Mouse (Mus musculus): ENCODE measurements at regions not wholly inside any gene's neighbourhood (a gene's known extent, or its start where the extent isn't known, plus 50 kb on each side); places are given as distances from the start of the nearest gene placed in this dataset.

DNA sequence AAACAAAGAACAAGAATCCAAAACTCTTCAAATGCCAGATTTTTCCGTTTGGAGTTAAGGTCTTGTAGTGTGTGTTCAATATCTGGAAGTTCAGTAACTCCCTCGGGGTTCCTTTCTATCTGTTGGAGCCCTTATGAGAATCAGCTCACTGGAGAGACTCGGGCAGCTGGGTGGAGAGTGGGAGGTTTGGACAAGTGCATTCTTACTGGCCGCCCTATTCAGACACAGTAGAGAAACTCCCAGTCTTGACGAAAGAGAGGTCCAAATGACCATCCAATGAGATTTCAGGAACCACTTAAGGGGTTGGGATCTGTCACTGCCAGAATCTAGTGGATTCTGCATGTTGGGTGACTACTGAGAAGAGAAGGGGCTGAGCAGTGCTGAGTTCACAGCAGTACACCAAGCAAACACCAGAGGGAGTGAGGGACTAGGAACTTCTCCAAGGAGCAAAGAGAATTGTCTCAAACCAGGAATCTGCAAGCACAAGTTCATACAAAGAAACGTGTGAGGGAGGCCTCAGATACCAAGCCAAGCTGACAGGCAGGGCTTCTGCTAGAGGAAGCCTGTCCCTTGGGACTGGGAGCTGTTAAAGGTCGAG, 310.0 kb upstream of the Magi2 start:
- peak; percentile 52 for DNase-seq (ENCODE audit: low read depth, low spot score)

DNA sequence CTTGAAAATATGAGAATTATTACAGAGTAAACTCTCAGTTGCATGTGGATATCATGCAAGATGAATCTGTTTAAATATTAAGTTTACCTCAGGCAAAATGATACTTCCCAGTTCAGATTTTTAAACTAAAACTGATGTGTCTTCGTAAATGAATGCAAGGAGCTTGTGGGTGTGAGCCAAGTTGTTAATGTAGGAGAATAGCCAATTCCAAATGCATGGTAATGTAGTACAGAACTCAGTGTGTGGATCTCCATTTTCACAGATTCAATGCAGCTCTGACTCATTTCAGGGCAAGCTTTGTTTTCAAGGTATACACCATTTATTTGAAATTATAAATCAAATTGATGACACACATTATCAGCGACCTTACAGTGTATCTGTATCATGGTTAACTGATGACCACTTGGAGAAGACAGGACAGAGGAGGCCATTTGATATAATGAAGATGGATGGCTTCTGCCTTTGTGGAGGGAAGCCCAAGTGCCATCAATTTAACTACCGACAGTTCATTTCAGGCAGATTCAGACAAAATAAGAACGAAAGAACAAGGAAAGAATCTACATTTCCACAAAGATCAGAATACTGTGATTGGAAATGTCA, 272.9 kb upstream of the Magi2 start:
- DNase-seq (ENCODE audit: low read depth, low spot score), result no peak

All from forelimb bud, embryonic 11.5 days (tissue).